Mouse (Mus musculus): Measurements from ENCODE around the gene Nphp1.

DNA sequence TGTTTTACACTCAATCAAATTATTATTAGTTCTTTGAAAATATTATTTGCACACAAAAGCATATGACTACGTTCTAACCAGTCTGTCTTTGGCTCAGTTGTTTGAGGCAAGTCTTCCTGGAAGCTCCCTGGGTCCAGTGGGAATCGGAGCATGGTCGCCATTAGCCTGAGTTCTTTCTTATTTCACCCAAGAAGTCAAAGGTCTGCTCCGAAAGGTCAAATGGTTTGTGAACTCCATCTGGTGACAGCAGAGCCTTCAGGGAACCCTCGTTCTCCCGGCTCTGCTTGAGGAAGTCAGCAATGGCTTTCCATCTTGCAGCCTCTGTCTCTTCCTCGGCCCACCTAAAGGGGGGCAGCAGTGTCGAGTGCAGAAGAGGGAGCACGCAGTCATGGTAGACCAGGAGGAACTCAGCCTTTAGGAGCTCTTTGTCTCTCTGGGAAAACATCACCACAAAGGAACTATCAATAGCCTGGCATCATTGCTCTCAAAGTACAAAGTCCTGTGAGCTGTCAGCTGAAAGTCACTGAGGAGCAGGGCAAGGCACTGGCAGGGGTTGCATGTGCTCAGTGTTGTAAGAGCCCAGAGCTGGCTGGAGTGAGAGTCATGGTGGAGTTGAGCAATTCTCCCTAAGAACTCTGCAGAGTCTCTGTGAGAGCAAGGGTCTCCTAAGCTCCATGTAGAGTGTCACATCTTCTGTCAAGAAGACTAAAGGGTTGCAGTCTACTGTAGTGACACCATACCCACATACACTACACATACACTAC, 47.8 kb downstream of the Nphp1 start:
- TF ChIP-seq CTCF (IDR thresholded peaks at IDR 0.05; ENCODE audit: borderline replicate concordance, control insufficient read depth, extremely low read depth, insufficient read depth, low read length, poor library complexity) (no peak), POLR2A (IDR thresholded peaks at IDR 0.05; ENCODE audit: control insufficient read depth, extremely low read depth, insufficient read depth, low read length, poor library complexity) (no peak)

Data from thymus, adult 2 months (tissue).